Mouse (Mus musculus): Measurements from ENCODE around the gene Snrpc. TPM values are rescaled to one million over a fixed set of nuclear protein-coding genes. Genes with fewer than 3 reads are reported as not detected.

The Snrpc gene
- polyA plus RNA-seq, 1 experiment, result 108 TPM

GRCm38 (mm10) chr17:27819521-27819970 lies 18.4 kb upstream of the Snrpc start:
- peak overlapping the region; percentile 79 for H3K4me3 ChIP-seq (ENCODE audit: low read depth, low read length)
- no peaks in the 10 kb centered on the region for H3K36me3 ChIP-seq (ENCODE audit: control insufficient read depth, insufficient read depth, low read length)
- no peaks in the 10 kb centered on the region for H3K27me3 ChIP-seq (ENCODE audit: control insufficient read depth, insufficient read depth, low read length)
- H3K4me1 ChIP-seq (ENCODE audit: control insufficient read depth, insufficient read depth, insufficient read length, low read length), result peaks cover 20% of the 10 kb centered on the region; the same call in 1 of the 2 replicates
- peak overlapping the region; percentile 69 for H3K27ac ChIP-seq (ENCODE audit: insufficient read depth, low read depth, low read length)
- no peak for TF ChIP-seq POLR2A (IDR thresholded peaks at IDR 0.05; ENCODE audit: low read depth, low read length)
- TF ChIP-seq CTCF (IDR thresholded peaks at IDR 0.05; ENCODE audit: extremely low read depth, insufficient read length, insufficient replicate concordance, low read depth, low read length), result peak; percentile 17; the same call in 1 of the 2 replicates
- under 1% methylated on average over 20 of the region's 20 CpGs for WGBS

- TF ChIP-seq POLR2A (IDR thresholded peaks at IDR 0.05; ENCODE audit: low read depth, low read length), result no peak
- no peak for TF ChIP-seq CTCF (IDR thresholded peaks at IDR 0.05; ENCODE audit: extremely low read depth, insufficient read length, insufficient replicate concordance, low read depth, low read length)
- H3K27ac ChIP-seq (ENCODE audit: insufficient read depth, low read depth, low read length), result peak overlapping the region; percentile 69
Measured at GRCm38 (mm10) chr17:27819971-27820567, 17.9 kb upstream of the Snrpc start.

GRCm38 (mm10) chr17:27820568-27821406 lies 17.2 kb upstream of the Snrpc start, which contains the start of gene D17Wsu92e:
TSS of gene D17Wsu92e (minus strand) at chr17:27820648.
- peak within 1 kb of the TSS; percentile 79 for H3K27ac ChIP-seq (ENCODE audit: insufficient read depth, low read depth, low read length)
- peaks cover 24% of the 10 kb centered on the region; the same call in 1 of the 2 replicates for H3K4me1 ChIP-seq (ENCODE audit: control insufficient read depth, insufficient read depth, insufficient read length, low read length)
- peak; percentile 61; the same call in 1 of the 2 replicates for TF ChIP-seq POLR2A (IDR thresholded peaks at IDR 0.05; ENCODE audit: low read depth, low read length)
- TF ChIP-seq CTCF (IDR thresholded peaks at IDR 0.05; ENCODE audit: extremely low read depth, insufficient read length, insufficient replicate concordance, low read depth, low read length), result no peak
- H3K4me3 ChIP-seq (ENCODE audit: low read depth, low read length), result peak within 1 kb of the TSS; percentile 79
- under 1% methylated on average over 48 of the region's 56 CpGs for WGBS
- no peaks in the 10 kb centered on the region for H3K27me3 ChIP-seq (ENCODE audit: control insufficient read depth, insufficient read depth, low read length)
- H3K36me3 ChIP-seq (ENCODE audit: control insufficient read depth, insufficient read depth, low read length), result no peaks in the 10 kb centered on the region

More at GRCm38 (mm10) chr17:27819971-27820567, 17.9 kb upstream of the Snrpc start:
- H3K4me3 ChIP-seq (ENCODE audit: low read depth, low read length), result peak overlapping the region; percentile 79
- no peaks in the 10 kb centered on the region for H3K36me3 ChIP-seq (ENCODE audit: control insufficient read depth, insufficient read depth, low read length)
- H3K4me1 ChIP-seq (ENCODE audit: control insufficient read depth, insufficient read depth, insufficient read length, low read length), result peaks cover 20% of the 10 kb centered on the region; the same call in 1 of the 2 replicates
- WGBS, result under 1% methylated on average over 60 of the region's 62 CpGs
- no peaks in the 10 kb centered on the region for H3K27me3 ChIP-seq (ENCODE audit: control insufficient read depth, insufficient read depth, low read length)

GRCm38 (mm10) chr17:27821407-27822338 lies 16.3 kb upstream of the Snrpc start:
- no peak overlapping the region for H3K4me3 ChIP-seq (ENCODE audit: low read depth, low read length)
- TF ChIP-seq CTCF (IDR thresholded peaks at IDR 0.05; ENCODE audit: extremely low read depth, insufficient read length, insufficient replicate concordance, low read depth, low read length) (no peak), POLR2A (IDR thresholded peaks at IDR 0.05; ENCODE audit: low read depth, low read length) (no peak)
- H3K36me3 ChIP-seq (ENCODE audit: control insufficient read depth, insufficient read depth, low read length), result no peaks in the 10 kb centered on the region
- peak overlapping the region; percentile 79 for H3K27ac ChIP-seq (ENCODE audit: insufficient read depth, low read depth, low read length)
- no peaks in the 10 kb centered on the region for H3K27me3 ChIP-seq (ENCODE audit: control insufficient read depth, insufficient read depth, low read length)
- WGBS, result 21% methylated on average over 9 of the region's 9 CpGs
- H3K4me1 ChIP-seq (ENCODE audit: control insufficient read depth, insufficient read depth, insufficient read length, low read length), result peaks cover 27% of the 10 kb centered on the region

- Histone ChIP-seq H3K27me3 (ENCODE audit: control insufficient read depth, insufficient read depth, low read length) (no peaks in the 10 kb centered on the region), H3K4me1 (ENCODE audit: control insufficient read depth, insufficient read depth, insufficient read length, low read length) (peaks cover 25% of the 10 kb centered on the region), H3K27ac (ENCODE audit: insufficient read depth, low read depth, low read length) (no peak overlapping the region), H3K4me3 (ENCODE audit: low read depth, low read length) (no peak overlapping the region), H3K36me3 (ENCODE audit: control insufficient read depth, insufficient read depth, low read length) (no peaks in the 10 kb centered on the region)
- TF ChIP-seq CTCF (IDR thresholded peaks at IDR 0.05; ENCODE audit: extremely low read depth, insufficient read length, insufficient replicate concordance, low read depth, low read length), result no peak
- no peak for TF ChIP-seq POLR2A (IDR thresholded peaks at IDR 0.05; ENCODE audit: low read depth, low read length)
- 85% methylated on average over 9 of the region's 9 CpGs for WGBS
Measured at GRCm38 (mm10) chr17:27823142-27823905, 14.6 kb upstream of the Snrpc start.

- 41% methylated on average over 1 of the region's 1 CpGs for whole genome bisulfite sequencing
- Histone ChIP-seq H3K4me1 (ENCODE audit: control insufficient read depth, insufficient read depth, insufficient read length, low read length) (peaks cover 25% of the 10 kb centered on the region), H3K27me3 (ENCODE audit: control insufficient read depth, insufficient read depth, low read length) (no peaks in the 10 kb centered on the region), H3K36me3 (ENCODE audit: control insufficient read depth, insufficient read depth, low read length) (no peaks in the 10 kb centered on the region), H3K27ac (ENCODE audit: insufficient read depth, low read depth, low read length) (peak overlapping the region; percentile 74), H3K4me3 (ENCODE audit: low read depth, low read length) (no peak overlapping the region)
- TF ChIP-seq POLR2A (IDR thresholded peaks at IDR 0.05; ENCODE audit: low read depth, low read length) (no peak), CTCF (IDR thresholded peaks at IDR 0.05; ENCODE audit: extremely low read depth, insufficient read length, insufficient replicate concordance, low read depth, low read length) (no peak)
Measured at GRCm38 (mm10) chr17:27824941-27825340, 13.0 kb upstream of the Snrpc start.
